Mouse (Mus musculus): ENCODE measurements around the gene Map2k6.

Map2k6 gene

GRCm38 (mm10) chr11:110450758-110451121 is 51.8 kb downstream of the Map2k6 start:
- no peak for DNase-seq (ENCODE audit: low spot score)

DNA sequence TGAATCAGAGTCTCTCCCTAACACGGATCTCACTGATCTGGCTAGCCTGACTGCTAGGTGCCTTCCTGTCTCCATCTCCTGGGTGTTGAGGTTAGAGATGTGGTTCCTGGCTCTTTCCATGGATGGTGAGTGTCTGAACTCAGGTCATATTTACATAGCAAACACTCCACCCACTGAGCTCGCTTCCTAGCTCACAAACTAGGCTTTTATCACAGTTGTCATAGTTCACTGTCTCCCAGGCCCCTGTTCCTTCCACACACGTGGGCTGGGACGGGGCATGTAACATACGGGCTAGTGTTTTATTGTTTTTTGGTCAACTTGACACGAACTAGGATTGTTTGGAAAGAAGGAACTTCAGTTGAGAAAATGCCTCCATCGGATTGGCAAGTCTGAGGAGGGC is 52.7 kb downstream of the Map2k6 start:
- no peak for DNase-seq (ENCODE audit: low spot score)

- no peak for DNase-seq (ENCODE audit: low spot score)
Observed at GRCm38 (mm10) chr11:110453445-110454154, 54.7 kb downstream of the Map2k6 start.

DNA sequence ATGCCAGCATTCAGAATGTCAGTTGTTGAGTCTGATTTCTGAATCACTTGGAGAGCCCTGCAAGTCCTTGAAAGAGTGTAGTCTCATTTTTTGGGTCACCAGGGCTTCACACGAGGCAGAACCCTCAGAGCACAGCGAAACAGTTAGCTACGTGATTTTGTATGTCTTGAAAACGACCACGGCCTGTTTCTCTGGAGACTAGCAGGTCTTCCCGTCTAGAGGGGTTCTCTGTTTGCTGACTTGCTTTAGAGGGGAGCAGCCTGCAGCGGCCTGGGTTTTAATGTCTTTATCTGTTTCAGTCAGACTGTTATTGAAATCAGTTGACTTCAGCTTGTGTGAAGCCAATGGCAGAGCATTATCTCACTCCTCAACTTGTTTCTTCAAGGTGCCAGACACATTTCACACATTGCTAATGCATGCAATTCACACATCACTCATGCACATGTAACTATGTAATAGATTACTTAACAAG is 58.6 kb downstream of the Map2k6 start:
- no peak for DNase-seq (ENCODE audit: low spot score)

- no peak for DNase-seq (ENCODE audit: low spot score)
Observed at GRCm38 (mm10) chr11:110460480-110460879, 61.6 kb downstream of the Map2k6 start.

- no peak for DNase-seq (ENCODE audit: low spot score)
Observed at GRCm38 (mm10) chr11:110461560-110462331, 62.8 kb downstream of the Map2k6 start.

GRCm38 (mm10) chr11:110462975-110463578 is 64.2 kb downstream of the Map2k6 start:
- DNase-seq (ENCODE audit: low spot score) = no peak

GRCm38 (mm10) chr11:110463801-110464200 is 64.9 kb downstream of the Map2k6 start:
- DNase-seq (ENCODE audit: low spot score) = no peak

DNA sequence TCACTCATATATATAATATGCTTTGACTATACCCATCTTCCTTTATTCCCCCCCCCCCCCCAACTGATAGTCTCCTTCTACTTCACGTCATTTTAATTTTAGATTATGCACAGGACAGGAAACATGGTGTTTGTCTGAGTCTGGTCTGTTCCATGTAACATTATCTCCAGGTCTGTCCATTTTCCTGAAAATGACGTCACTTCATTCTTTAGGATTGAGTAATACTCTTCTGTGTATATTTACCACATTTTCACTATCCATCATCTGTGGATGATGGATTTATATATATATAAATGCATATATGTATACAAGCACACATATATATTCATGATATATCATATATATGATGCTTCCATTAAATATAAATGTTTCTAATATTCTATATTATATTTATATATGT is 70.1 kb downstream of the Map2k6 start:
- DNase-seq (ENCODE audit: low spot score) = no peak

DNA sequence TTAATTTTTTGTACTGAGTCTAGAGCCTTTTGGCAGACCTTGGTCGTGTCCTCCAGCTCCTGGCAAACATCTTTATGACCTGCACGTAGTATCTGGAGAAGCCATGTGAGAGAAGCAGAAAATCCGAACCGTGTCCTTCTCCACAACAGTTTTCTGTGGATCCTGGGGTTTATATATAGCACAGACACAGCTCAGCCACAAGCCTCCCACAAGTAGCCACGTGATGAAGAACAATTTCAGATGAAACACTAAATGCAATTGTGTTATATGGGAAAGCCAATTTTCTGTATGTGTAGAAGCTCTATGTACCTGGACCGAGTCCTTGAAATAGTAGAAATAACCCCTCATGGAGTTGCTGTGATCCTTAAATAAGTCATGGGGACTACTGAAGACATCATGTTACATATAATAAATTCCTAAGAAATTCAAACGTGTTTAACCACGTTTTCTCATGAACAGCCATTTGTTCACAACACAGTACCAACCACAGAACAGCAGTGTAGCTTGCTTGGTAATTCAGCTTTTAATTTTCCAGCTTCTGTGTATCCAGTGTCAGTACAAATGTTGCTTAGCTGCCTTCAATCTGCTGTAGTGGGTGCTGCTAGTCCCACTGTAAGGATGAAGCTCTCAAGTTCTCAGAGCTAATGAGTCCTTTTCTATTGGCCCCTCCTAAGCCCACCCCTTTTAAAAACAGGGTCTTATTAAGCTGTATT is 71.8 kb downstream of the Map2k6 start:
- DNase-seq (ENCODE audit: low spot score) = no peak

DNA sequence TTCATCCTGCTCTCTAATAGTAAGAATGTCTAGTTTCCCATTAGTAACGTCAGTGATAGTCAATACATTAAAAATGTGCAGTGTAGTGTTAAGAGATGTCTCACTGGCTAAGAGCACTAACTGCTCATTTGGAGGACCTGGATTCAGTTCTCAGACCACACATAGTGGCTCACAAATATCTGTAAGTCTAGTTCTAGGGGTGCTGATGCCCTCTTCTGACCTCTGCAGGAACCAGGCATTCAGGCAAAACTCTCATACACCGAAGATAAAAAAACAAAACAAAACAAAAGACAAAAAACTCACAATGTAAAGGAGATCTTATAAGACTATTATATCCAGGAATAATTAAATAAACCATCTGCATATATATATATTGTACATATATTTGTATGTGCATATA is 72.4 kb downstream of the Map2k6 start:
- DNase-seq (ENCODE audit: low spot score) = no peak

GRCm38 (mm10) chr11:110472078-110472477 is 73.2 kb downstream of the Map2k6 start:
- DNase-seq (ENCODE audit: low spot score) = no peak

- no peak for DNase-seq (ENCODE audit: low spot score)
Observed at GRCm38 (mm10) chr11:110473495-110473894, 74.6 kb downstream of the Map2k6 start.

DNA sequence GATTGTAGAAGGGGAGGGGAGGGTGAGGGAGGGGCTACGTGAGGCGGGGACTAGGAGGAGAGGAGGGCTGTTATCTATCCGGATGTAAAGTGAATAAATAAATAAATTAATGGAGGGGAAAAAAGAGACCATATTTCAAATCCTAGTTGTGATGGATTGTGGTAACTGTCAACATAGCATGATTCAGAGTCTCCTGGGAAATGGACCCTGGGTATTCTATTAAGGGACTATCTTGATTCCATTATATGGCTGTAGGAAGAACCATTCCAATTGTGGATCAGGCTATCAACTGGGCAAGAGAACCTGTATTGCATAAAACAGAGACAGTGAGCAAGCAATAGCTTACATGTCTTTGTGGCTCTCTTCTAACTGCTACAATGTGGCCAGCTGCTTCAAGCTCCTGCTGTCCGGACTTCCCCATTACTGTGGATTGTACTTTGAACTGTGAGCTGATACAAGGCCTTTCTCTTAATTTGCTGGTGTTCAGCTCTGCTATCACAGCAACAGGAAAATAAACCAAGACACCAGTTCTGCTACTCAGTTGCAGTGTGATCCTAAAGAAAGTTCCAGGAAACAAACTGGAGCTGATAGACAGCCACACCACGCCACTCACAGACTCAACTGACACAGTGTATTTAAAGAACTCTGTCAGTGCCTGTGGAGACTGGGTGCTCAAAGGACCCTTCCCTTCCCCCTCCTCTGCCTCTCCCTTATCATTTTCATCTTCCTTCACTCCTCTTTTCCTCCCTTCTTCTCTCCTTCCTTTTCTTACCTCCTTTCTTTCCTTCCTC is 77.6 kb downstream of the Map2k6 start:
- DNase-seq (ENCODE audit: low spot score) = no peak

- no peak for DNase-seq (ENCODE audit: low spot score)
Observed at GRCm38 (mm10) chr11:110477961-110478869, 79.3 kb downstream of the Map2k6 start.

GRCm38 (mm10) chr11:110478978-110479384 is 80.1 kb downstream of the Map2k6 start:
- no peak for DNase-seq (ENCODE audit: low spot score)

DNA sequence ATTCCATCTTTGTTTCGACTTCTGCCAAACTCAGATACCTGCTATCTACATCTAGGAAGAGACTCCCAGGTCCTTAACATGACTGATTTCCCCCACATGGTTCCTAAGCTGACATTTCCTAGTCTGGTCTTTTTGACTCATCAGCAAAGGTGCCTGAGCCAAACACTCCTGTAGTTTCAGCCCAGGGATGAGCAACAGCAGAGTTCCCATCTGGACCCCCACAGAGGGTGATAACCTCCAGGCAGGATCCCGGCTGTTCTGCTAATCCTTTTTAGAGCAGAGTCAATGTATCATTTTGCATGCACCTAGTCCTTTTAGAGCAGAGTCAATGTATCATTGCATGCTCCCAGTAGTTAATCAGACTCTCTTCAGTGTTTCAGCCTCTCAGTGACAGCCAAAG is 82.5 kb downstream of the Map2k6 start:
- no peak for DNase-seq (ENCODE audit: low spot score)

DNA sequence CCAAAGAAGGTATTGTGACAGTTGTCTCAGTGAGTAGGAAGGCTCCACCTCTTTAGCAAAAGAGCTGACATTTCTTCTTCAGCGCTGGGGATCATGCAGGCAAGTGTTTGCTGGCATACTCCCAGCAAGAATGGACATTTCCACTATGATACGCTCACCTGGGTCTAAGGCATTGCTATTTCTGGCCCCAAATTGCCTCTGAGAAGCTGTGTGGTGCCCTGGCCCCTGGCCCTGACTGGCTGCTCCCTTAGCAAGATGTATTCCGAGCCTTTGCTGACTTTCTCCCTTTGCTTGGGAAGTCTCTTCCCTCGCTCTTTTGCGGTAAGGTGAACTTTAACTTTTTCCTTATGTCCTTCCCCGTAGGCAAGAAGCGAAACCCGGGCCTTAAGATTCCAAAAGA is 83.3 kb downstream of the Map2k6 start:
- no peak for DNase-seq (ENCODE audit: low spot score)

DNA sequence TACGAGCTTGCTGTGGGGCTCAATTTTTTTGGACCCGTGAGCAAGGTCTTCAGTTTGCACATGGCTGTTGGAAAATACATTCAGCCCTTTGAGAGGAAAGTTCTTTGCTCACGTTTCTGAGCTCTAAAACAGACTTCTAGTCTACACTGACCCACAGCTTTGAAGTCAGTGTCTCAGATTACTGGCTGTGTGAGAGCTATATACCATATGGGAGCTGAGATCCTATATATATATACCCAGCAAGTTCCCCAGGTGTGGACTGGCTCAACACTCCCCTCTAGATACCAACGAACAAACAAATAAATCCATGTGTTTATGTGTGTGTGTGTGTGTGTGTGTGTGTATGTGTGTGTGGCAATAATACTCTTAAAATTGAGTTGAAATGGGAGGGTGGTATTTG is 83.7 kb downstream of the Map2k6 start:
- no peak for DNase-seq (ENCODE audit: low spot score)

DNA sequence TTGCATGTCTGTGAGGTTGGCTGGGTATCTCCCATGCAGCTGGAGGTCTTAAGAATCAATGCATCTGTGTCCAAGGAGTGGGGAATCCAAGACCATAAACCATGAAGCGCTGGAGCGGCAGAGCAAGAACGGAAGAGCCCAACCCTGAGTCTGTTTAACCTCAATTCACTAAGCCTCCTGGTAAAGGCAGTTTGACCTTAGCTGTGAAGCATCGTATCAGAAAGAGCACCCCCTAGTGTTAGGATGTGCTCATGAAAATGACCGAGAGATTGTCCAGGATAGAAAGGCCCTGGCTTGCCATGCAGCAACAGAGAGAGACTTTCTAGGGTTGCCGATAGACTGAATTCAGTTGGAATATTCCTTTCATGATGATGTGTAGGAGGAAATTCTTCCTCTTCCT is 84.2 kb downstream of the Map2k6 start:
- DNase-seq (ENCODE audit: low spot score) = peak; percentile 19

DNA sequence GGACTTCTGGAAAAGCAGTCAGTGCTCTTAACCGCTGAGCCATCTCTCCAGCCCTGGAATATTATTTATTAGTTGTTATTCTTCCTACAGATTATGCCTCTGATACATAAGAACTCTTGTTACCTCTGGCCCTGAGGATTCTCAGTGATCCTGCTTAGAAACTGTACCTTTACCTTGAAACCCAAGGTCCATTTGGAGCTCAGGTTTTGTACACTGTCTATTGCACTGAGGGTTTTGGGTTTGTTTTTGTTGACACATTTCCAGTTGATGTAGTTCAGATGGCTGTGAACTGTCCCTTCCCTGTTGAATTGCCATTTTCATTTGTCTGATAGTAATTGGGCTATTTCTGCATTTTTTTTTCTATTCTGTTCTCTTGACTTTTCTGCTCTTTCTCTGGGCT is 85.5 kb downstream of the Map2k6 start:
- DNase-seq (ENCODE audit: low spot score) = no peak

All from urinary bladder, postnatal 25 days (tissue).